Mouse (Mus musculus) limb, embryonic 15.5 days (tissue): ENCODE measurements around the gene Daxx. TPM values are rescaled to one million over a fixed set of nuclear protein-coding genes. Genes with fewer than 3 reads are reported as not detected.
A peak's percentile ranks its signal among the peaks of the same experiment; 100 is the strongest.

Experiments
- ATAC-seq: fragments of 200-750 bp; cut with Nextera tagmentation; 2 replicates; pipeline ENCODE4 v1.8.0; 2017; ENCODE audit warnings: low read depth, moderate TSS enrichment; ENCODE audit not compliant: insufficient number of reproducible peaks, low FRiP score, low TSS enrichment
- H3K27ac ChIP-seq: fragments of 300-500 bp; sonication (generic); 2 replicates; pipeline ENCODE4 v1.5.1; 2015; ENCODE audit warnings: moderate library complexity, mild to moderate bottlenecking, inconsistent platforms
- H3K27me3 ChIP-seq: fragments of 300-500 bp; sonication (generic); 2 replicates; pipeline ENCODE4 v1.6.1; 2015; ENCODE audit warnings: inconsistent platforms
- H3K36me3 ChIP-seq: fragments of 300-500 bp; sonication (generic); 2 replicates; pipeline ENCODE4 v1.6.1; 2015; ENCODE audit warnings: inconsistent platforms
- H3K4me1 ChIP-seq: fragments of 300-500 bp; sonication (generic); 2 replicates; pipeline ENCODE4 v1.6.1; 2015; ENCODE audit warnings: inconsistent platforms
- H3K4me2 ChIP-seq: fragments of 300-500 bp; sonication (generic); 2 replicates; pipeline ENCODE4 v1.6.1; 2015; ENCODE audit warnings: mild to moderate bottlenecking, inconsistent platforms
- H3K4me3 ChIP-seq: fragments of 300-500 bp; sonication (generic); 2 replicates; pipeline ENCODE4 v1.5.1; 2015; ENCODE audit warnings: mild to moderate bottlenecking, inconsistent platforms
- H3K9ac ChIP-seq: fragments of 300-500 bp; sonication (generic); 2 replicates; pipeline ENCODE4 v1.6.1; 2015; ENCODE audit warnings: inconsistent platforms
- H3K9me3 ChIP-seq: fragments of 300-500 bp; sonication (generic); 2 replicates; pipeline ENCODE4 v1.6.1; 2016; ENCODE audit warnings: inconsistent platforms
- WGBS: fragments of 180-500 bp; shearing (Covaris S2); methylation state at CpG from one replicate; pipeline ENCODE4 v1.1.7; 2015; 5-methylcytosine and 5-hydroxymethylcytosine counted together
- polyA plus RNA-seq: library from polyadenylated mRNA; unstranded; fragments of >200 nt; fragmentation: Nextera tagmentation; extraction: Ambion mirVana; gene quantifications from 2 replicates; pipeline ENCODE4 v1.2.1, GENCODE M21; 2015

The Daxx gene
- polyA plus RNA-seq, 1 experiment from 2014 or later = 55.7 TPM

DNA sequence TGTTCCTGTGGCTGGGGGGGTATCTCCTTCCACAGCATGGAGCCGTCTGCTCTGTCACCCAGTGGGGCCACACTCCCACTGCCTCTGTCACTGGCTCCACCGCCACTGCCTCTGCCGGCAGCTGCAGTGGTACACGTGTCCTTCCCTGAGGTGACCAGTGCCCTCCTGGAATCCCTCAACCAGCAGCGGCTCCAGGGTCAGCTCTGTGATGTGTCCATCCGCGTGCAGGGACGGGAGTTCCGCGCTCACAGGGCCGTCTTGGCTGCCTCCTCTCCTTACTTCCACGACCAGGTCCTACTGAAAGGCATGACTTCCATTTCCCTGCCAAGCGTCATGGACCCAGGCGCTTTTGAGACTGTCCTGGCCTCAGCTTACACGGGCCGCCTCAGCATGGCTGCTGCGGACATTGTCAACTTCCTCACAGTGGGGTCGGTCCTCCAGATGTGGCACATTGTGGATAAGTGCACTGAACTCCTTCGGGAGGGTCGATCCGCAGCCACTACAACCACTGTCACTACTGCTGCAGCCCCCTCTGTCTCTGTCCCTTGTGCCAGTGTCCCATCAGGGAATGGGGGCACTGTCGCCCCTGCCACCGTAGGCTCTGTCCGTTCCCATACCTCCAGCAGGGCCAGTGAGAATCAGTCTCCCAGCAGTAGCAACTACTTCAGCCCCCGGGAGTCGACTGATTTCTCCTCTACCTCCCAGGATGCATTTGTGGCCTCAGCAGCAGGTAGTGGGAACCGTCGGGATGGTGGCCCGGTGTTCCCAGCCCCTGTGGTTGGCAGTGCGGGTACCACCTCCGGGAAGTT lies 7.8 kb downstream of the Daxx start:
- H3K27me3 ChIP-seq = no peaks in the 10 kb centered on the region
- peak overlapping the region; percentile 67 for H3K4me2 ChIP-seq
- peaks cover 65% of the 10 kb centered on the region for H3K4me1 ChIP-seq
- 73% methylated on average over 31 of the region's 31 CpGs for WGBS
- no peak for ATAC-seq
- no peak overlapping the region; the same call in 1 of the 2 replicates for H3K27ac ChIP-seq
- H3K9me3 ChIP-seq = no peaks in the 10 kb centered on the region
- peaks cover 38% of the 10 kb centered on the region for H3K36me3 ChIP-seq
- H3K4me3 ChIP-seq = peak overlapping the region; percentile 53
- no peak overlapping the region for H3K9ac ChIP-seq

DNA sequence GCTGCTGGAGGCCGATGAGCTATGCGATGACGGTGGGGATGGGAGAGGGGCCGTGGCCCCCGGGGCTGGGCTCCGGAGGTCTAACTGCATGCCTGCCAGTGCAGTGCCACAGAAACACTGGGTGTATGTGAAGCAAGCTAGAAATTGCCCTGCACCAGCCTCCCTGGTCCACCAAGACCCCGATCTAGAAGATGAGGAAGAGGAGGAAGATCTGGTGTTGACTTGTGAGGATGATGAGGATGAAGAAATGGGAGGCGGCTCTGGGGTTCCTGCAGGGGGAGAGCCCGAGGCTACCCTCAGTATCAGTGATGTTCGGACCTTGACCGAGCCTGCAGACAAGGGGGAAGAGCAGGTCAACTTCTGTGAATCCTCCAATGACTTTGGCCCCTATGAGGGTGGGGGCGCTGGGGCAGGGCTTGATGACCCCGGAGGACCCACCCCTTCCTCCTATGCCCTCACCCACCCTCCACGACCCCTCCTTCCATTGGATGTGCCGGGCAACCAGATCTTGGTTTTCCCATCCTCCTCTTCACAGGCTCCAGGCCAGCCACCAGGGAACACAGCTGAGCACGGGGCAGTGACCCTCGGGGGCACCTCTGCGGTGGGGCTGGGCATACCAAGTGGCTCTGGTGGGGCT lies 8.6 kb downstream of the Daxx start:
- H3K4me2 ChIP-seq = no peak overlapping the region

DNA sequence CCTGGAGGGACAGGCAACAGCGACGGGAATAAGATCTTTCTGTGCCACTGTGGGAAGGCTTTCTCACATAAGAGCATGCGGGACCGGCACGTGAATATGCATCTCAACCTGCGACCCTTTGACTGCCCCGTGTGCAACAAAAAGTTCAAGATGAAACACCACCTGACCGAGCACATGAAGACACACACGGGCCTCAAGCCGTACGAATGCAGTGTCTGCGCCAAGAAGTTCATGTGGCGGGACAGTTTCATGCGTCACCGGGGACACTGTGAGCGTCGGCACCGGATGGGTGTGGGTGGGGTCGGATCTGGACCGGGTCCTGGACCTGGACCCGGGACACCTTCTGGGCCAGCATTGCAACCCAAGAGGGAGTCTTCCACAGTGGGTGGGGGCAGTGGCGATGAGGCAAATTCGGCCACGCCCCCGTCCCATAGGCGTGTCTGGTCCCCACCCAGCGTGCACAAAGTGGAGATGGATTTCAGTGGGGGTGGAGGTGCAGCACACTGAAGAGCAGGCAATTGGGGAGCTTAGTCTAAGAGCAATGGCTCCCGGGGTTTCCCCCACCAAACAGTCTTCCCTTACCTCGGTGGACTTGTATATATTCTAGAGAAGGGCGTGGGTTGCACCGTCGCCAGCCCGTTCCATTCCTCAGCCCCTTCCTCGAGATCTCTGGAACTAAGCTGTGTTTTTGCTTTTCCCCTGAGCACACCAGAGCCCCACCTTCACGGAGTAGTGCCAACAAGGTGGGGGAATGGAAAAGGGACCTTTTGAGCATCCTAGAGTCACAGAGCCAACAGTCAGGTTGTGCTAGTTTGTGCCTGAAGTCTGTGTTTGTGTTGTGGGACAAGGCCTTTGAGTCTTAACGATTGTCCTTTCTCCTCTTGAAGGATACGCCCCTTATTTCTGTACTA lies 9.3 kb downstream of the Daxx start:
- Histone ChIP-seq H3K4me3 (peak overlapping the region; percentile 56), H3K27ac (peak overlapping the region; percentile 78)
- ATAC-seq = no peak

More for the DNA sequence above, 8.6 kb downstream of the Daxx start:
- no peaks in the 10 kb centered on the region for H3K9me3 ChIP-seq
- 82% methylated on average over 18 of the region's 18 CpGs for WGBS
- no peak overlapping the region for H3K9ac ChIP-seq
- H3K4me3 ChIP-seq = no peak overlapping the region
- H3K27me3 ChIP-seq = no peaks in the 10 kb centered on the region
- ATAC-seq = no peak
- peaks cover 62% of the 10 kb centered on the region for H3K4me1 ChIP-seq
- H3K27ac ChIP-seq = no peak overlapping the region
- peaks cover 32% of the 10 kb centered on the region for H3K36me3 ChIP-seq

DNA sequence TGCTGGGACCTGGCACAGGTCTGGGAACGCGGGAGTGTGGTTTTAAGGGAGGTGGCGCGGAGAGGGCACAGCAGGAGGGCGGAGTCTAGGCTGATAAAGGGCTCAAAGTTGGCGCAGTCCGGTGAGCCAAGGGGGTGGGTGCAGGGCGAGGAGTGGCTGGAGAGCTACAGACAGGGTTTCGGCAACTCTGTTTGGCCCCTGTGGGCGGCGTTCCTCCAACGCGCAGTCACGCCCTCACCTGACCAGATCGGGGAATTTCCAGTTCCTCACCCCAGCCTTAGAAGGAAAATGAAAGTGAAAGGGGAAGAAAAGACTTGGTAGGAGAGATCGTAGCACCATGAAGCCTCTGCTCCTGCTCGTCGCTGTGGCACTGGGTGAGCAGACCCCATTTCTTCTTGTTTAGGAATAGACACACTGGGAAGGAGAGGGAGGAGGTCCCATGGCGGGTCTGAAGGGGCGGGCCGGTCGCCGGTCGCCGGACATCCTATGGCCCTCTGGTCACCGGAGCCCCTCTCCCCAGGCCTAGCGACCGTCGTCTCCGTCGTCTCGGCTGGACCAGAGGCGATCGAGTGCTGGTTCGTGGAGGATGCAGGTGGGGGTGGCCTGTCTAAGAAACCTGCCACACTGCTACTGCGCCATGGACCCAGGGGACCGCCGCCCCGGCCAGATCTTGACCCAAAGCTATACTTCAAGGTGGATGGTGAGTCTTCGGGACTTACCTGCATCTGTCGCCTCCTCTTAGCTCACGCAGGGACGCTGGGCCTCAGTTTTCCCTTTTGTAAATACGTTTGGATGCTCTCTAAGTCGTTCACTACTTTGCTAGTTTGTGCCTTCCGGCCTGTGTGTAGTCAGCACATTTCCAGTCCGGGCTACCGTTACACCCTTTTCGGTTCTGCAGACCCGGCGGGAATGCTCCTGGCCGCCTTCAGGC lies 10.4 kb downstream of the Daxx start:
- H3K4me3 ChIP-seq = peak overlapping the region; percentile 56
- peaks cover 18% of the 10 kb centered on the region; the same call in 1 of the 2 replicates for H3K36me3 ChIP-seq
- peaks cover 56% of the 10 kb centered on the region for H3K4me1 ChIP-seq
- no peaks in the 10 kb centered on the region for H3K9me3 ChIP-seq
- H3K27ac ChIP-seq = peak overlapping the region; percentile 78
- no peaks in the 10 kb centered on the region for H3K27me3 ChIP-seq
- no peak for ATAC-seq
- peak overlapping the region; percentile 88 for H3K4me2 ChIP-seq
- H3K9ac ChIP-seq = peak overlapping the region; percentile 54
- WGBS = under 1% methylated on average over 52 of the region's 52 CpGs

More for the DNA sequence above, 9.3 kb downstream of the Daxx start:
- Histone ChIP-seq H3K27me3 (no peaks in the 10 kb centered on the region), H3K4me1 (peaks cover 61% of the 10 kb centered on the region), H3K9me3 (no peaks in the 10 kb centered on the region), H3K4me2 (peak overlapping the region; percentile 88), H3K9ac (peak overlapping the region; percentile 54; the same call in 1 of the 2 replicates), H3K36me3 (peaks cover 26% of the 10 kb centered on the region)
- 52% methylated on average over 37 of the region's 37 CpGs for whole genome bisulfite sequencing

DNA sequence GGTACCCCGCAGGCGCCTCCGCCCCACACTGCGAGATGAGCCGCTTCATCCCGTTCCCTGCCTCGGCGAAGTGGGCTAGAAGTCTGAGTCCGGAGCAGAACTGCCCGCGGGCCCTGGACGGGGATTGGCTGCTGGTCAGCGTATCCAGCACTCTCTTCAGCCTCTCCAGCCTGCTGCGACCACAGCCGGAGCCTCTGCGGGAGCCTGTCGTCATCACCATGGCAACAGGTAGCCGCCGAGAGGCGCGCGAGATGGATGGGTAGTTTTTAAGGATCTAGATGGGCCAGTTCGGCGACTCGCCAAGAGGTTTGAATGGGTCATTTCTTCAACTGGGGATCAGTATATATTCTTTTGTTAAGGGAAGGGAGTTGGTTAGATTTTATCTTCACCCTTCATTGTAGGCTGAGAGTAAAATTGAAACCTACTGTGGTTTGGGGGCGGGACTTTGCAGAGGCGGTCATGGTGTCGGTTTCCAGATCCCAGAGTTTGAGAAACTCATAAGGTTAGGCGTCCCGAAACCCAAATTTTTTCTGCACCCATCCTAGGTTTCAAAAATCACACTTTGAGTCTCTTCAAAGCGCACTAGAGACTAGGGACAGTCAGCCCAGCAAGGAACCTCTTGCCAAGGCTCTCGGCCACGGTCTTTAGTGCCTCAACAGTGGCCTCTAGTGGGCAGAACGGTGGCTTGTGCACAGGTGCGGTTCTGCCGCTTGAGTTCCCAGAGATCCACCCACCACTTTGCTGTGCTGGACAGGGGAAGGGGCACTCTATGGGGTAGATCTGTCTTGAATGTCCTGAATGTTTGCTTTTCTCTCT lies 11.3 kb downstream of the Daxx start:
- Histone ChIP-seq H3K4me2 (peak overlapping the region; percentile 88), H3K27ac (peak overlapping the region; percentile 78), H3K4me3 (peak overlapping the region; percentile 56), H3K9ac (peak overlapping the region; percentile 54), H3K27me3 (no peaks in the 10 kb centered on the region), H3K4me1 (peaks cover 51% of the 10 kb centered on the region), H3K9me3 (no peaks in the 10 kb centered on the region), H3K36me3 (peaks cover 18% of the 10 kb centered on the region)
- no peak for ATAC-seq
- WGBS = under 1% methylated on average over 36 of the region's 36 CpGs

DNA sequence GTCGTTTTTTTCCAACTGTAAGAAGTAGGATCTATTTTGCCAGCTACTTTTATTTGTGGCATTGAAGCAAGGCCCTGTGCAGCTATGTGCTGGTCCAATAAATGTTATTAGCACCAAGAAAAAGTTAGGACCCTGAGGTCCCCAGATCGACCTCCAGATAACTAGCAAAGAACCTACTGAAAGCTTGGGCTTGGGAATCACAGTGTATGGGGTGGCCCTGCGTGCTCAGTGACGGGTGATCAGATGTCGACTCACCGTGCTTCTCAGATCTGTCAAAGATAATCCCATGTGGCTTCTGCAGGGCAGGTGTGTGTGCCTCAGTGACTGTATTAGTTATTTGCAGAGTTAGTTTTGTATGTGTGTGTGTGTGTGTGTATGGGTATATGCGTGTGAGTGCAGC lies 12.1 kb downstream of the Daxx start:
- Histone ChIP-seq H3K9me3 (no peaks in the 10 kb centered on the region), H3K27ac (no peak overlapping the region), H3K4me3 (peak overlapping the region; percentile 56; the same call in 1 of the 2 replicates), H3K36me3 (peaks cover 24% of the 10 kb centered on the region), H3K27me3 (no peaks in the 10 kb centered on the region), H3K4me2 (no peak overlapping the region), H3K4me1 (peaks cover 48% of the 10 kb centered on the region), H3K9ac (no peak overlapping the region)
- ATAC-seq = no peak
- WGBS = 84% methylated on average over 7 of the region's 7 CpGs

DNA sequence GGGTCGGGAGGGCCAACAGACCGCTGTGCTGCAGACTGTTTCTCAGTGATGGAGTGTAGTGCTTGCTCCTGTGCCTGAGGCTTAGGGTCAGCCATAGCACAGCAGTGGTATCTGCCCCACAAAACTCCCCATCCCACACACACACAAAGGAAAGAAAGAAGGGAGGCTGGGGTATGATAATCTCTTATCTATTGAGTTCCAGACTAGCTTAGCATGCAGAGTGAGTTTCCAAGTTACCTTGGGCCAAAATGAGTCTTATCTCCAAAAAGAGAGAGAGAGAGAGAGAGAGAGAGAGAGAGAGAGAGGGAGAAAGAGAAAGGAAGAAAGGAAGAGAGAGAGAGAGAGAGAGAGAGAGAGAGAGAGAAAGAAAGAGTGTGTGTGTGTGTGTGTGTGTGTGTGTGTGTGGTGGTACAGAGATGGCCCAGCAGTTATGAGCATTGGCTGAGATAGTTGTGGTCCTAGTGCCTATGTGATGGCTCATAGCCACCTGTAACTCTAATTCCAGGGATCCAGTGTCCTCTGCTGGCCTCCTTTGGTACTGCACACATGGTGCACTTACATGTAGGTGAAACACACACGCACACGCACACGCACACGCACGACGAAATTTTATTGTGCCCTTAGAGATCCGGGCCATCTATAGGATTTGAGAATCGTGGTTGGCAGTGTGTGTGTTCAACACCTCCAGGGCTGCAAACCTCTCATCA lies 15.5 kb downstream of the Daxx start:
- WGBS = 89% methylated on average over 10 of the region's 10 CpGs
- Histone ChIP-seq H3K27me3 (no peaks in the 10 kb centered on the region), H3K9me3 (no peaks in the 10 kb centered on the region), H3K4me2 (no peak overlapping the region), H3K27ac (no peak overlapping the region), H3K4me3 (no peak overlapping the region), H3K36me3 (peaks cover 22% of the 10 kb centered on the region), H3K9ac (no peak overlapping the region), H3K4me1 (peaks cover 28% of the 10 kb centered on the region)
- ATAC-seq = no peak

DNA sequence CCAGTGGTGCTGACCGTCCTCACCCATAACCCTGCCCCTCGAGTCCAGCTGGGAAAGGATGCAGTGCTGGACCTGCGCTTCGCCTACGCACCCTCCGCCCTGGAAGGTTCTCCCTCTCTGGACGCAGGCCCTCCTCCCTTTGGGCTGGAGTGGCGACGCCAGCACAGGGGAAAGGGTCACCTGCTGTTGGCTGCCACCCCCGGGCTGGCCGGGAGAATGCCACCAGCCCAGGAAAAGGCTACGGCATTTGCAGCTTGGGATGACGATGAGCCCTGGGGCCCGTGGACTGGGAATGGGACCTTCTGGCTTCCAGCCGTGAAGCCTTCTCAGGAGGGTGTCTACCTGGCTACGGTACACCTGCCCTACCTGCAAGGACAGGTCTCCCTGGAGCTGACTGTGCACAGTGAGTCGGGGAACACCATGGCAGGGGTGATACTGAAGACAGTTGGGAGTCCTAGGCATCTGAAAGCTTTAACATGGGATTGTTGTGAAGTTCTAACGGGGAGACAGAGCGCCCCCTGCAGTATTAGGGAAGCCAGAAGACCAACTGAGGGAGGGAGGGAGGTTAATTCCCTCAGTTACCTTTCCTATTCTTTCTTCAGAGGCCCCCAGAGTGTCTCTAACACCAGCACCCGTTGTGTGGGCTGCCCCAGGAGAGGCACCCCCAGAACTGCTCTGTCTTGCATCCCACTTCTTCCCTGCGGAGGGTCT lies 16.3 kb downstream of the Daxx start:
- no peak for ATAC-seq
- H3K4me2 ChIP-seq = no peak overlapping the region
- WGBS = 82% methylated on average over 21 of the region's 21 CpGs

DNA sequence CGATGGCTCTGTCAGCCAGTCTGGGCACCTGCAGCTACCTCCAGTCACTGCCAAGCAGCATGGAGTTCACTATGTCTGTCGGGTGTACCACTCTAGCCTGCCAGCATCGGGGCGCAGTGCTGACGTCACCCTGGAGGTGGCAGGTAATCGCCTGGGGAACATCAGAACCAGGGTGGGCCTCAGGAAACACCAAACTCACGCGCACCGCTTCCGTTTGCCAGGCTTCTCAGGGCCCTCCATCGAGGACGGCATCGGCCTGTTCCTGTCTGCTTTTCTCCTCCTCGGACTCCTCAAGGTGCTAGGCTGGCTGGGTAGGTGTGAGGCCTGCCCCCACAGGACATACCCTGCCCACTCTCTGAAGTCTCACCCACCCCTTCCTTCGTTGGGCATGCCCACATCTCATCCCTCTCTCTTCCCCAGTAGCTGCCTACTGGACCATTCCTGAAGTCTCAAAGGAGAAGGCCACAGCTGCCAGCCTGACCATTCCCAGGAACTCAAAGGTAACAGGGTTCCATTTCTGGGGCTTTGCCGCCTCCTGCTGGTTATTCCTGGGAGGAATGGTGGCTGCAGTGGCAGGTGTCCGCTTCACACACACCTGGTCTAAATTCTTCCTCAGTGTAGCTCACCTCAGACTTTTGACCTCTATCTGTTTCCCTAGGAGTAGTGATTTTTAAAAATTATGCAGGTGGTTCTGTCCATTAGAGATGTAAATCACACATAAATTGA lies 17.2 kb downstream of the Daxx start:
- H3K9ac ChIP-seq = no peak overlapping the region
- no peaks in the 10 kb centered on the region for H3K27me3 ChIP-seq
- no peak overlapping the region for H3K4me3 ChIP-seq
- peaks cover 22% of the 10 kb centered on the region for H3K36me3 ChIP-seq
- peaks cover 28% of the 10 kb centered on the region for H3K4me1 ChIP-seq
- WGBS = 76% methylated on average over 17 of the region's 17 CpGs
- H3K4me2 ChIP-seq = no peak overlapping the region
- no peak for ATAC-seq
- no peak overlapping the region for H3K27ac ChIP-seq
- H3K9me3 ChIP-seq = no peaks in the 10 kb centered on the region

More for the DNA sequence above, 16.3 kb downstream of the Daxx start:
- H3K36me3 ChIP-seq = peaks cover 22% of the 10 kb centered on the region
- H3K4me1 ChIP-seq = peaks cover 26% of the 10 kb centered on the region
- no peaks in the 10 kb centered on the region for H3K9me3 ChIP-seq
- no peaks in the 10 kb centered on the region for H3K27me3 ChIP-seq
- no peak overlapping the region for H3K27ac ChIP-seq
- no peak overlapping the region for H3K9ac ChIP-seq
- no peak overlapping the region for H3K4me3 ChIP-seq
